8 mouse cellular contexts compared by ENCODE assay signal in the genomic region with DNA sequence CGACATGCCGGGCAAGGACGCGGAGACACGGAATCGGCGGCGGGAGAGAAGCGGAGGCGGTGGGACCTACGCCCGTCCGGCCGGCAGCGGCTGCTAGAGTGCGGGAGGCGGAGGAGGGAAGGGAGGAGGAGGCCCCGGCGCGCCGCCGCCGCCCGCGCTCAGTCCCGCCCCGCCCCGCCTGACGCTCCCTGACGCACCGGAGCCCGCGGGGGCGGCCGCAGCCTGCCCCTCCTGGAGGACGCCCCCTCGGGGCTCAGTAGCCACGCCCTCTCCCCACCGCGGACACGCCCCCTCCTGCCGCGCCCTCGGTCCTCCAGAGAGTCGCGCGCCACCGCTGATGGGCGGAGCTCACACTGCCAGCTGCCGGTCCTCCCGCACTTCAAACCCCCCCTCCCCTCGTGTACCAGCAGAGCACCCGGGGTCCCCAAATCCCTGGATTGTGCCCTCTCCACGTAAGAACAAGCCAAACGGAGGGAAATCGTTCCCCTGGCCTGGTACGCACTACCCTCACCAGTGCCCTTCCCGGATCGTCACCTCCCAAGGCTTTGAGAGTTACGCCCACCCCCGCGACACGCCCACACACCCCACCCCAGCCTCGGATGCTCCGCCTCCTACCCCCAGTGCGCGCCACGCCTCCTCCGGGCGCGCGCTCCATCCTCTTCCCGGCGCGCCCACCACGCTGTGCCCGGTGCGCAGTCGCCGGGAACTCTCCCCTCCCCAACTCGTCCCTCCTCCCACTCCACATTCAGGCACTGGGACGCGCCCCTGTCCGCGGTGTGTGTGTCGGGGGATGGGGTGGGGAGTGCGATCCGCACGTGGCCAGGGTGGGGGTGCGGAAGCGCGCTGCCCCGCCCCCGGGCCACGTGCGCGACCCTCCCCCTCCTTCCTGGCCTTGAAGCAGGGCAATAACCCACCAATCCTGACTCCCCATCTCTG. TPM values are rescaled to one million over a fixed set of nuclear protein-coding genes. Genes with fewer than 3 reads are reported as not detected.
DNase-seq lines count a peak whose midpoint lies in the region; ATAC-seq lines count a peak whose summit lies in the region.

TSS of gene Klf16 (minus strand) at position 127 of the 936 bp plus-strand sequence.

- H3K27me3 ChIP-seq in forebrain, embryonic 11.5 days (ENCODE audit: control insufficient read depth, insufficient read depth, low read length): no peaks in the 10 kb centered on the region
- H3K27me3 ChIP-seq in heart, embryonic 16.5 days (ENCODE audit: control insufficient read depth, insufficient read depth, low read length): no peaks in the 10 kb centered on the region
- H3K27me3 ChIP-seq in liver, embryonic 15.5 days: no peaks in the 10 kb centered on the region
- no peaks in the 10 kb centered on the region for H3K27me3 ChIP-seq in neural tube, embryonic 12.5 days (replicated peaks)

- peak within 1 kb of the TSS; percentile 94 for H3K4me2 ChIP-seq in forebrain, embryonic 11.5 days (ENCODE audit: low read depth, low read length, severe bottlenecking)
- peak within 1 kb of the TSS; percentile 81 for H3K4me2 ChIP-seq in heart, embryonic 16.5 days (ENCODE audit: low read depth, low read length)
- H3K4me2 ChIP-seq in liver, embryonic 15.5 days: peak within 1 kb of the TSS; percentile 99
- H3K4me2 ChIP-seq in neural tube, embryonic 12.5 days (replicated peaks): peak within 1 kb of the TSS; percentile 97

- no peaks in the 10 kb centered on the region for H3K9me3 ChIP-seq in forebrain, embryonic 11.5 days (ENCODE audit: control insufficient read depth, low read length)
- H3K9me3 ChIP-seq in heart, embryonic 16.5 days (replicated peaks; ENCODE audit: control insufficient read depth, low read length): no peaks in the 10 kb centered on the region
- H3K9me3 ChIP-seq in liver, embryonic 15.5 days (replicated peaks): no peaks in the 10 kb centered on the region
- no peaks in the 10 kb centered on the region for H3K9me3 ChIP-seq in neural tube, embryonic 12.5 days

- peak; percentile 84 for ATAC-seq in forebrain, embryonic 11.5 days (replicated peaks; ENCODE audit: low FRiP score)
- ATAC-seq in heart, embryonic 16.5 days (replicated peaks; ENCODE audit: extremely low read depth, insufficient read depth, low FRiP score): peak; percentile 88
- ATAC-seq in liver, embryonic 15.5 days (ENCODE audit: insufficient read depth): peak; percentile 75
- peak; percentile 75 for ATAC-seq in neural tube, embryonic 12.5 days (ENCODE audit: low FRiP score, low read depth)

- peak within 1 kb of the TSS; percentile 73 for H3K9ac ChIP-seq in forebrain, embryonic 11.5 days (ENCODE audit: low read length)
- H3K9ac ChIP-seq in heart, embryonic 16.5 days (ENCODE audit: low read length): peak within 1 kb of the TSS; percentile 86
- H3K9ac ChIP-seq in liver, embryonic 15.5 days: peak within 1 kb of the TSS; percentile 94
- peak within 1 kb of the TSS; percentile 85 for H3K9ac ChIP-seq in neural tube, embryonic 12.5 days

- DNase-seq in CD8-positive naive resting alpha-beta T cell, adult 2 months (ENCODE audit: low read depth in 2 of 2, low spot score in 2 of 2): peak; percentile 99
- peak; percentile 94 for DNase-seq in c-Kit-positive CD71-negative TER-119-negative erythroid progenitor cells, embryonic 14.5 days (ENCODE audit: low read depth)
- peak; percentile 99 for DNase-seq in forebrain, embryonic 11.5 days (ENCODE audit: low spot score)
- DNase-seq in kidney, postnatal 36 days: peak; percentile 98 to 99
- peak; percentile 80 for DNase-seq in telencephalon, adult 2 months (ENCODE audit: low read depth, low spot score)

- H3K4me1 ChIP-seq in forebrain, embryonic 11.5 days (replicated peaks; ENCODE audit: control insufficient read depth, insufficient read depth, low read length): peaks cover 14% of the 10 kb centered on the region; the same call in 1 of the 2 replicates
- peaks cover 25% of the 10 kb centered on the region for H3K4me1 ChIP-seq in heart, embryonic 16.5 days (ENCODE audit: control insufficient read depth, insufficient read depth, low read length)
- peaks cover 71% of the 10 kb centered on the region for H3K4me1 ChIP-seq in liver, embryonic 15.5 days (replicated peaks)
- peaks cover 53% of the 10 kb centered on the region for H3K4me1 ChIP-seq in neural tube, embryonic 12.5 days

- under 1% methylated on average over 69 of the region's 97 CpGs for WGBS in forebrain, embryonic 11.5 days
- under 1% methylated on average over 81 of the region's 97 CpGs for WGBS in heart, embryonic 16.5 days
- under 1% methylated on average over 87 of the region's 97 CpGs for WGBS in liver, embryonic 15.5 days (ENCODE audit: insufficient replicate concordance)
- under 1% methylated on average over 81 of the region's 97 CpGs for WGBS in neural tube, embryonic 12.5 days

- no peaks in the 10 kb centered on the region for H3K36me3 ChIP-seq in forebrain, embryonic 11.5 days (ENCODE audit: control insufficient read depth, insufficient read depth, low read length)
- no peaks in the 10 kb centered on the region for H3K36me3 ChIP-seq in heart, embryonic 16.5 days (ENCODE audit: control insufficient read depth, insufficient read depth)
- H3K36me3 ChIP-seq in liver, embryonic 15.5 days (replicated peaks): peaks cover 20% of the 10 kb centered on the region; the same call in 1 of the 2 replicates
- H3K36me3 ChIP-seq in neural tube, embryonic 12.5 days: peaks cover 2% of the 10 kb centered on the region; the same call in 1 of the 2 replicates

- peak within 1 kb of the TSS; percentile 72 for H3K4me3 ChIP-seq in forebrain, embryonic 11.5 days (ENCODE audit: low read depth, low read length)
- H3K4me3 ChIP-seq in heart, embryonic 16.5 days (ENCODE audit: low read length): peak within 1 kb of the TSS; percentile 79
- peak within 1 kb of the TSS; percentile 93 for H3K4me3 ChIP-seq in liver, embryonic 15.5 days (replicated peaks)
- H3K4me3 ChIP-seq in neural tube, embryonic 12.5 days: peak within 1 kb of the TSS; percentile 78

- H3K27ac ChIP-seq in forebrain, embryonic 11.5 days (ENCODE audit: low read depth, low read length): peak within 1 kb of the TSS; percentile 77
- H3K27ac ChIP-seq in heart, embryonic 16.5 days (ENCODE audit: low read length): peak within 1 kb of the TSS; percentile 89
- H3K27ac ChIP-seq in liver, embryonic 15.5 days (replicated peaks): peak within 1 kb of the TSS; percentile 97
- H3K27ac ChIP-seq in neural tube, embryonic 12.5 days: peak within 1 kb of the TSS; percentile 68

RNA-seq across cellular contexts. Expression of gene Klf16, which starts in this region (rescaled TPM):
- polyA plus RNA-seq in forebrain, embryonic 11.5 days (2014; fragmentation: Nextera tagmentation; extraction: Ambion mirVana): 5.9 and 7.7 TPM in 2 replicates
- polyA plus RNA-seq in heart, embryonic 16.5 days (2015; fragmentation: Nextera tagmentation; extraction: Ambion mirVana): 5.8 and 6.0 TPM in 2 replicates
- 11.7 and 12.1 TPM in 2 replicates for polyA plus RNA-seq in liver, embryonic 15.5 days (2015; fragmentation: Nextera tagmentation; extraction: Ambion mirVana)
- polyA plus RNA-seq in neural tube, embryonic 12.5 days (2016; fragmentation: Nextera tagmentation; extraction: Ambion mirVana): 7.3 and 7.5 TPM in 2 replicates

Comparison
In these comparisons a context has a peak if more than half of its experiments do, and no peak if none do; other contexts are left out.
1. Peak in every context shown above with its lines: DNase-seq, ATAC-seq, H3K4me3 ChIP-seq and H3K27ac ChIP-seq.